Mouse (Mus musculus): ENCODE measurements around the gene Pax3. TPM values are rescaled to one million over a fixed set of nuclear protein-coding genes. Genes with fewer than 3 reads are reported as not detected.

The Pax3 gene
- polyA plus RNA-seq, 1 experiment: 0.37 TPM

GRCm38 (mm10) chr1:78129267-78129666, 67.7 kb downstream of the Pax3 start:
- H3K36me3 ChIP-seq (ENCODE audit: control insufficient read depth, insufficient read depth, low read length): no peaks in the 10 kb centered on the region
- H3K27ac ChIP-seq (ENCODE audit: control insufficient read depth, insufficient read depth, low read depth, low read length): no peak overlapping the region
- H3K4me1 ChIP-seq (ENCODE audit: control insufficient read depth, insufficient read depth, low read length): peaks cover 6% of the 10 kb centered on the region
- no peaks in the 10 kb centered on the region for H3K27me3 ChIP-seq (ENCODE audit: control insufficient read depth, insufficient read depth, low read length)
- no peak for TF ChIP-seq POLR2A (IDR thresholded peaks at IDR 0.05; ENCODE audit: control insufficient read depth, low read depth, low read length)
- no peak for TF ChIP-seq CTCF (IDR thresholded peaks at IDR 0.05; ENCODE audit: control insufficient read depth, insufficient read depth, insufficient replicate concordance, low read depth, low read length)
- no peak overlapping the region for H3K4me3 ChIP-seq (ENCODE audit: control insufficient read depth, low read depth, low read length)

GRCm38 (mm10) chr1:78119899-78120560, 76.9 kb downstream of the Pax3 start:
- Histone ChIP-seq H3K27me3 (ENCODE audit: control insufficient read depth, insufficient read depth, low read length) (no peaks in the 10 kb centered on the region), H3K27ac (ENCODE audit: control insufficient read depth, insufficient read depth, low read depth, low read length) (no peak overlapping the region), H3K36me3 (ENCODE audit: control insufficient read depth, insufficient read depth, low read length) (no peaks in the 10 kb centered on the region), H3K4me1 (ENCODE audit: control insufficient read depth, insufficient read depth, low read length) (no peaks in the 10 kb centered on the region), H3K4me3 (ENCODE audit: control insufficient read depth, low read depth, low read length) (no peak overlapping the region)
- TF ChIP-seq POLR2A (IDR thresholded peaks at IDR 0.05; ENCODE audit: control insufficient read depth, low read depth, low read length) (no peak), CTCF (IDR thresholded peaks at IDR 0.05; ENCODE audit: control insufficient read depth, insufficient read depth, insufficient replicate concordance, low read depth, low read length) (no peak)

GRCm38 (mm10) chr1:78116046-78116445, 80.9 kb downstream of the Pax3 start:
- H3K36me3 ChIP-seq (ENCODE audit: control insufficient read depth, insufficient read depth, low read length): no peaks in the 10 kb centered on the region
- no peaks in the 10 kb centered on the region for H3K4me1 ChIP-seq (ENCODE audit: control insufficient read depth, insufficient read depth, low read length)
- H3K4me3 ChIP-seq (ENCODE audit: control insufficient read depth, low read depth, low read length): no peak overlapping the region
- TF ChIP-seq POLR2A (IDR thresholded peaks at IDR 0.05; ENCODE audit: control insufficient read depth, low read depth, low read length): no peak
- TF ChIP-seq CTCF (IDR thresholded peaks at IDR 0.05; ENCODE audit: control insufficient read depth, insufficient read depth, insufficient replicate concordance, low read depth, low read length): no peak
- H3K27ac ChIP-seq (ENCODE audit: control insufficient read depth, insufficient read depth, low read depth, low read length): no peak overlapping the region
- no peaks in the 10 kb centered on the region for H3K27me3 ChIP-seq (ENCODE audit: control insufficient read depth, insufficient read depth, low read length)

GRCm38 (mm10) chr1:78110311-78110710, 86.6 kb downstream of the Pax3 start:
- no peaks in the 10 kb centered on the region for H3K4me1 ChIP-seq (ENCODE audit: control insufficient read depth, insufficient read depth, low read length)
- TF ChIP-seq POLR2A (IDR thresholded peaks at IDR 0.05; ENCODE audit: control insufficient read depth, low read depth, low read length): no peak
- TF ChIP-seq CTCF (IDR thresholded peaks at IDR 0.05; ENCODE audit: control insufficient read depth, insufficient read depth, insufficient replicate concordance, low read depth, low read length): no peak
- no peak overlapping the region for H3K4me3 ChIP-seq (ENCODE audit: control insufficient read depth, low read depth, low read length)
- H3K36me3 ChIP-seq (ENCODE audit: control insufficient read depth, insufficient read depth, low read length): no peaks in the 10 kb centered on the region
- H3K27ac ChIP-seq (ENCODE audit: control insufficient read depth, insufficient read depth, low read depth, low read length): no peak overlapping the region
- no peaks in the 10 kb centered on the region for H3K27me3 ChIP-seq (ENCODE audit: control insufficient read depth, insufficient read depth, low read length)

GRCm38 (mm10) chr1:78103511-78103910, 93.4 kb downstream of the Pax3 start:
- no peaks in the 10 kb centered on the region for H3K4me1 ChIP-seq (ENCODE audit: control insufficient read depth, insufficient read depth, low read length)
- no peak overlapping the region for H3K27ac ChIP-seq (ENCODE audit: control insufficient read depth, insufficient read depth, low read depth, low read length)
- TF ChIP-seq POLR2A (IDR thresholded peaks at IDR 0.05; ENCODE audit: control insufficient read depth, low read depth, low read length) (no peak), CTCF (IDR thresholded peaks at IDR 0.05; ENCODE audit: control insufficient read depth, insufficient read depth, insufficient replicate concordance, low read depth, low read length) (no peak)
- no peaks in the 10 kb centered on the region for H3K36me3 ChIP-seq (ENCODE audit: control insufficient read depth, insufficient read depth, low read length)
- H3K4me3 ChIP-seq (ENCODE audit: control insufficient read depth, low read depth, low read length): no peak overlapping the region
- no peaks in the 10 kb centered on the region for H3K27me3 ChIP-seq (ENCODE audit: control insufficient read depth, insufficient read depth, low read length)

- Histone ChIP-seq H3K36me3 (ENCODE audit: control insufficient read depth, insufficient read depth, low read length) (no peaks in the 10 kb centered on the region), H3K4me3 (ENCODE audit: control insufficient read depth, low read depth, low read length) (no peak overlapping the region), H3K27me3 (ENCODE audit: control insufficient read depth, insufficient read depth, low read length) (no peaks in the 10 kb centered on the region), H3K4me1 (ENCODE audit: control insufficient read depth, insufficient read depth, low read length) (no peaks in the 10 kb centered on the region), H3K27ac (ENCODE audit: control insufficient read depth, insufficient read depth, low read depth, low read length) (no peak overlapping the region)
- TF ChIP-seq POLR2A (IDR thresholded peaks at IDR 0.05; ENCODE audit: control insufficient read depth, low read depth, low read length): no peak
- no peak for TF ChIP-seq CTCF (IDR thresholded peaks at IDR 0.05; ENCODE audit: control insufficient read depth, insufficient read depth, insufficient replicate concordance, low read depth, low read length)
Observed at GRCm38 (mm10) chr1:78093619-78094018, 103.3 kb downstream of the Pax3 start.

- TF ChIP-seq CTCF (IDR thresholded peaks at IDR 0.05; ENCODE audit: control insufficient read depth, insufficient read depth, insufficient replicate concordance, low read depth, low read length): no peak
- TF ChIP-seq POLR2A (IDR thresholded peaks at IDR 0.05; ENCODE audit: control insufficient read depth, low read depth, low read length): no peak
- no peaks in the 10 kb centered on the region for H3K36me3 ChIP-seq (ENCODE audit: control insufficient read depth, insufficient read depth, low read length)
- no peaks in the 10 kb centered on the region for H3K27me3 ChIP-seq (ENCODE audit: control insufficient read depth, insufficient read depth, low read length)
- no peak overlapping the region for H3K27ac ChIP-seq (ENCODE audit: control insufficient read depth, insufficient read depth, low read depth, low read length)
- H3K4me3 ChIP-seq (ENCODE audit: control insufficient read depth, low read depth, low read length): no peak overlapping the region
- H3K4me1 ChIP-seq (ENCODE audit: control insufficient read depth, insufficient read depth, low read length): no peaks in the 10 kb centered on the region
Observed at GRCm38 (mm10) chr1:78088646-78089045, 108.3 kb downstream of the Pax3 start.

All from testis, adult 2 months (tissue).